Mouse (Mus musculus): ENCODE data around the gene Fbn1. TPM values are rescaled to one million over a fixed set of nuclear protein-coding genes. Genes with fewer than 3 reads are reported as not detected.

The Fbn1 gene
- polyA plus RNA-seq, 1 experiment from 2014 or later, result 2.1 TPM

DNA sequence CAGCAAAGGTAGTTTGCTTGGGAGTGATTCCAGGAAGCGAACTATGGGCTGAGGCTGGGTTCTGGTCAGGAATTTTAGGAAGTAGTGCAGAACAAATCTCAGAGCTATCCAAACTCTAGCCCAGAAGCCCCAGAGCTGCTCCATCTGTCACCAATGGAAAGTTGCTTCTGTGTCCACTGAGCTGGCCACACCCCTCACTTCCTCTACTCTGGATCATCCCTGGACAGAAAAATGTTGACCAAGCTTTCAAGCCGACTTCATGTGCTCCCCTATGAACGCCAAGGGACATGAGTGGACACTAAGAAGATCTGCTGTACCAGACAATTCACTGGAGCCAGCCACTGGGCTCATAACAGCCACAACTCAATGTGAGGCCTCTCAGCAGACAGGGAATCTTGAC lies 31.6 kb downstream of the Fbn1 start:
- 90% methylated on average over 3 of the region's 3 CpGs for WGBS

GRCm38 (mm10) chr2:125474690-125475089 lies 33.1 kb downstream of the Fbn1 start:
- Histone ChIP-seq H3K27me3 (replicated peaks; ENCODE audit: control insufficient read depth, insufficient read depth, low read length) (no peaks in the 10 kb centered on the region), H3K9me3 (ENCODE audit: control insufficient read depth, low read length) (no peaks in the 10 kb centered on the region), H3K4me2 (ENCODE audit: low read length) (no peak overlapping the region), H3K4me1 (replicated peaks; ENCODE audit: control insufficient read depth, insufficient read depth, low read length) (no peaks in the 10 kb centered on the region), H3K27ac (ENCODE audit: low read length) (no peak overlapping the region), H3K9ac (replicated peaks; ENCODE audit: low read depth, low read length) (no peak overlapping the region), H3K4me3 (replicated peaks; ENCODE audit: low read length) (no peak overlapping the region), H3K36me3 (ENCODE audit: control insufficient read depth, insufficient read depth) (no peaks in the 10 kb centered on the region)
- 85% methylated on average over 5 of the region's 5 CpGs for WGBS
- no peak for ATAC-seq

More for the DNA sequence above, 31.6 kb downstream of the Fbn1 start:
- Histone ChIP-seq H3K27ac (ENCODE audit: low read length) (no peak overlapping the region), H3K4me3 (replicated peaks; ENCODE audit: low read length) (no peak overlapping the region), H3K9me3 (ENCODE audit: control insufficient read depth, low read length) (no peaks in the 10 kb centered on the region), H3K9ac (replicated peaks; ENCODE audit: low read depth, low read length) (no peak overlapping the region), H3K4me2 (ENCODE audit: low read length) (no peak overlapping the region), H3K36me3 (ENCODE audit: control insufficient read depth, insufficient read depth) (no peaks in the 10 kb centered on the region), H3K27me3 (replicated peaks; ENCODE audit: control insufficient read depth, insufficient read depth, low read length) (no peaks in the 10 kb centered on the region), H3K4me1 (replicated peaks; ENCODE audit: control insufficient read depth, insufficient read depth, low read length) (no peaks in the 10 kb centered on the region)
- ATAC-seq, result no peak

DNA sequence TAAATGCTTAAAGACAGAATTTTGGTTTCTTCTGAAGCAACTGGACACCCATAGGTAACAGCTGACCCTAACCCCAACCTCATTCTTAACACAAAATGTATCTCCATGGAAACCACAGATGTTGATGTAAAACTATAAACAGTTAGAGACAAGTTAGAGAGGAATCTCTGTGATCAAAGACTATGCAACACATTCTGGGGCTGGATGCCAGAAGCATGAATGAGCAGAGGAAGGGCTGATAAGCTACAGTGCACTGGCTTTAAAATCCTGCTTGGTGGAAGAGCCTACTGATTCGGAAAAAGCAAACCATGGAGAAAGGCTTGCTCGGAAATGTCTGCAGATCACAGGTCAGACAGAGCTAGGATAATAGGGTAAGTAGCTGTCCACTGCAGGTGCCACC lies 34.6 kb downstream of the Fbn1 start:
- ATAC-seq, result no peak
- Histone ChIP-seq H3K9ac (replicated peaks; ENCODE audit: low read depth, low read length) (no peak overlapping the region), H3K4me3 (replicated peaks; ENCODE audit: low read length) (no peak overlapping the region), H3K9me3 (ENCODE audit: control insufficient read depth, low read length) (no peaks in the 10 kb centered on the region), H3K27me3 (replicated peaks; ENCODE audit: control insufficient read depth, insufficient read depth, low read length) (no peaks in the 10 kb centered on the region), H3K27ac (ENCODE audit: low read length) (no peak overlapping the region), H3K36me3 (ENCODE audit: control insufficient read depth, insufficient read depth) (no peaks in the 10 kb centered on the region), H3K4me2 (ENCODE audit: low read length) (no peak overlapping the region), H3K4me1 (replicated peaks; ENCODE audit: control insufficient read depth, insufficient read depth, low read length) (no peaks in the 10 kb centered on the region)
- WGBS, result 86% methylated on average over 2 of the region's 2 CpGs

GRCm38 (mm10) chr2:125471721-125472120 lies 36.1 kb downstream of the Fbn1 start:
- no peak overlapping the region for H3K9ac ChIP-seq (replicated peaks; ENCODE audit: low read depth, low read length)
- 88% methylated on average over 4 of the region's 4 CpGs for WGBS
- no peaks in the 10 kb centered on the region for H3K27me3 ChIP-seq (replicated peaks; ENCODE audit: control insufficient read depth, insufficient read depth, low read length)
- no peak for ATAC-seq
- H3K36me3 ChIP-seq (ENCODE audit: control insufficient read depth, insufficient read depth), result no peaks in the 10 kb centered on the region
- H3K4me2 ChIP-seq (ENCODE audit: low read length), result no peak overlapping the region
- no peaks in the 10 kb centered on the region for H3K4me1 ChIP-seq (replicated peaks; ENCODE audit: control insufficient read depth, insufficient read depth, low read length)
- no peak overlapping the region for H3K27ac ChIP-seq (ENCODE audit: low read length)
- no peaks in the 10 kb centered on the region for H3K9me3 ChIP-seq (ENCODE audit: control insufficient read depth, low read length)
- H3K4me3 ChIP-seq (replicated peaks; ENCODE audit: low read length), result no peak overlapping the region

- Histone ChIP-seq H3K27me3 (replicated peaks; ENCODE audit: control insufficient read depth, insufficient read depth, low read length) (no peaks in the 10 kb centered on the region), H3K36me3 (ENCODE audit: control insufficient read depth, insufficient read depth) (no peaks in the 10 kb centered on the region), H3K4me1 (replicated peaks; ENCODE audit: control insufficient read depth, insufficient read depth, low read length) (no peaks in the 10 kb centered on the region), H3K9ac (replicated peaks; ENCODE audit: low read depth, low read length) (no peak overlapping the region), H3K27ac (ENCODE audit: low read length) (no peak overlapping the region), H3K9me3 (ENCODE audit: control insufficient read depth, low read length) (no peaks in the 10 kb centered on the region), H3K4me3 (replicated peaks; ENCODE audit: low read length) (no peak overlapping the region), H3K4me2 (ENCODE audit: low read length) (no peak overlapping the region)
- ATAC-seq, result no peak
- 58% methylated on average over 8 of the region's 8 CpGs for WGBS
These were observed 37.1 kb downstream of the Fbn1 start for GRCm38 (mm10) chr2:125470553-125471295.

- Histone ChIP-seq H3K36me3 (ENCODE audit: control insufficient read depth, insufficient read depth) (no peaks in the 10 kb centered on the region), H3K27ac (ENCODE audit: low read length) (no peak overlapping the region), H3K27me3 (replicated peaks; ENCODE audit: control insufficient read depth, insufficient read depth, low read length) (no peaks in the 10 kb centered on the region), H3K4me2 (ENCODE audit: low read length) (no peak overlapping the region), H3K4me1 (replicated peaks; ENCODE audit: control insufficient read depth, insufficient read depth, low read length) (no peaks in the 10 kb centered on the region), H3K9me3 (ENCODE audit: control insufficient read depth, low read length) (no peaks in the 10 kb centered on the region), H3K4me3 (replicated peaks; ENCODE audit: low read length) (no peak overlapping the region), H3K9ac (replicated peaks; ENCODE audit: low read depth, low read length) (no peak overlapping the region)
- WGBS, result 89% methylated on average over 6 of the region's 6 CpGs
- ATAC-seq, result no peak
These were observed 43.8 kb downstream of the Fbn1 start for GRCm38 (mm10) chr2:125464036-125464435.

- no peaks in the 10 kb centered on the region for H3K4me1 ChIP-seq (replicated peaks; ENCODE audit: control insufficient read depth, insufficient read depth, low read length)
- ATAC-seq, result no peak
- no peaks in the 10 kb centered on the region for H3K27me3 ChIP-seq (replicated peaks; ENCODE audit: control insufficient read depth, insufficient read depth, low read length)
- H3K4me3 ChIP-seq (replicated peaks; ENCODE audit: low read length), result no peak overlapping the region
- no peak overlapping the region for H3K27ac ChIP-seq (ENCODE audit: low read length)
- 87% methylated on average over 3 of the region's 3 CpGs for WGBS
- H3K9ac ChIP-seq (replicated peaks; ENCODE audit: low read depth, low read length), result no peak overlapping the region
- H3K9me3 ChIP-seq (ENCODE audit: control insufficient read depth, low read length), result no peaks in the 10 kb centered on the region
- no peaks in the 10 kb centered on the region for H3K36me3 ChIP-seq (ENCODE audit: control insufficient read depth, insufficient read depth)
- no peak overlapping the region for H3K4me2 ChIP-seq (ENCODE audit: low read length)
These were observed 48.7 kb downstream of the Fbn1 start for GRCm38 (mm10) chr2:125459087-125459486.

DNA sequence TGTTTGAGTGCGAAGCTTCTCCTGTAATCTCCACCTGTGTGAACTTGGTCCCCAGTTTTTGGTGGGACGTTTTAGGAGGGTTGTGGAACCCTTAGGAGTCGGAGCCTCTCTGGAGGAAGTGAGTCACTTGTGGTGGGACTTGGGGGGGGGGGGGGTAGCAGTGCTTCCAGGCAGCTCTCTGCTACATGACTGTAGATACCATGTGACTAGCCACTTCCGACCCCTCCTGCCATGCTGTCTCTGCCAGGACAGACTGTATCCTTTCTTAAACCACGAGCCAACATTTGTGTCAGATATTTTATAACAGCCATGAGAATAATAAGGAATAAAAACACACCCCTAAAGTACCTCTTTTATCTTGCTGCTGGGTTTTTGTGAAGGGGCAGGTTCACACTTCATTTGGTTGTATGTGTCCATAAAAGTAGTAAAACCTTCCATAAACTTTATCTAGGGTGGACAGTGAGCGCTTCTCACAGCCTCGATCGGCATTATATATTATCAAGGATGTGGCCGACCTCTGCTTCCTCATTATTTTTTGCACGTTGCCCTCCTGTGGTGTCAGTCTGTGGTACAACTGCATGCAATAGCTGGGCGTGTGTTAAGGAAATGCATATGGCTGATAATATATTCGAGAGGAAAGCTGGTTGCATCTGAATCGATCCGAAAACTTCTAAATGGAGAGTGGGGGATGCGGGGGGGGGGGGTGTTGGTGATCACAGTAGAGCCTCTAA lies 51.6 kb downstream of the Fbn1 start:
- no peaks in the 10 kb centered on the region for H3K27me3 ChIP-seq (replicated peaks; ENCODE audit: control insufficient read depth, insufficient read depth, low read length)
- H3K27ac ChIP-seq (ENCODE audit: low read length), result no peak overlapping the region
- no peak overlapping the region for H3K4me3 ChIP-seq (replicated peaks; ENCODE audit: low read length)
- H3K9ac ChIP-seq (replicated peaks; ENCODE audit: low read depth, low read length), result no peak overlapping the region
- no peak overlapping the region for H3K4me2 ChIP-seq (ENCODE audit: low read length)
- no peak for ATAC-seq
- 87% methylated on average over 15 of the region's 15 CpGs for WGBS
- no peaks in the 10 kb centered on the region for H3K9me3 ChIP-seq (ENCODE audit: control insufficient read depth, low read length)
- no peaks in the 10 kb centered on the region for H3K36me3 ChIP-seq (ENCODE audit: control insufficient read depth, insufficient read depth)
- 0 out of 2 replicates have a peak, but pooled peaks cover 2% of the 10 kb centered on the region for H3K4me1 ChIP-seq (replicated peaks; ENCODE audit: control insufficient read depth, insufficient read depth, low read length)

- Histone ChIP-seq H3K4me1 (replicated peaks; ENCODE audit: control insufficient read depth, insufficient read depth, low read length) (0 out of 2 replicates have a peak, but pooled peaks cover 2% of the 10 kb centered on the region), H3K9me3 (ENCODE audit: control insufficient read depth, low read length) (no peaks in the 10 kb centered on the region), H3K4me3 (replicated peaks; ENCODE audit: low read length) (no peak overlapping the region), H3K4me2 (ENCODE audit: low read length) (no peak overlapping the region), H3K27me3 (replicated peaks; ENCODE audit: control insufficient read depth, insufficient read depth, low read length) (no peaks in the 10 kb centered on the region), H3K9ac (replicated peaks; ENCODE audit: low read depth, low read length) (no peak overlapping the region), H3K36me3 (ENCODE audit: control insufficient read depth, insufficient read depth) (no peaks in the 10 kb centered on the region), H3K27ac (ENCODE audit: low read length) (no peak overlapping the region)
- no peak for ATAC-seq
- WGBS, result 89% methylated on average over 5 of the region's 5 CpGs
These were observed 53.0 kb downstream of the Fbn1 start for GRCm38 (mm10) chr2:125454781-125455180.

All from forebrain, embryonic 16.5 days (tissue).